Mouse (Mus musculus) ovary, postnatal 10 days (tissue): Measurements from ENCODE around the gene Rpl5.
"Not testable (repeated sequence)": the region's sequence is repeated elsewhere in the genome, so short reads cannot be mapped to it uniquely, and the experiment has no call there.

Experiments
- DNase-seq: peaks from one replicate; pipeline ENCODE4 v3.0.0; 2022; ENCODE audit warnings: low spot score

Gene Rpl5

DNA sequence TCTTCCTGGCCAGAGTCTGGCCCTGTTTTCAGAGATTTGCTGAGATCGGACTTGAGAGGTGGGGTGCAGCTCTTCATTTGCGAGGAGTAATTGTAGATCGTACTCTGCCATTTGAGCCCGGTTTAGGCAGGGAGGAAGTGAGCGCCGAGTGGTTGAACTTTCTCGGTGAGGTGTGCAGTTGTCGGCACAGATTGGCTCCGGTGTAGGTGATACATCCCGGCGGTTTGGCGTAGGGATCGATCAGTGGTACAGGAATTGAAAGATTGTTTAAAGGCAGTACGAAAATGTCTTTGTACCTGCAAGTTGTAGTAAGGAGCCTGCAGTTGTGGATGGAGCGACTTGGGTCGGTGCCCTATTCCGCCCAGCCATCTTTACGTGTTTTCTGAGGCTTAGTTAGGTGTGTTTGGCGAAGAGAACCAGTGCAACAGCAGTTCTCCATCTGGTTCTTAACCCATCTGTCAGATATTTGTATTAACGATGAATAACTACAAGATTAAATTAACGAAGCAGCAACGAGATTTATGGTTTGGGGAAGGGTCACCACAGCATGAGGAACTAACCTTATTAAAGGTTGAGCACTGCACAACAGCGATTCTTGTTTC, 813 bp downstream of the Rpl5 start:
- DNase-seq = no peak

DNA sequence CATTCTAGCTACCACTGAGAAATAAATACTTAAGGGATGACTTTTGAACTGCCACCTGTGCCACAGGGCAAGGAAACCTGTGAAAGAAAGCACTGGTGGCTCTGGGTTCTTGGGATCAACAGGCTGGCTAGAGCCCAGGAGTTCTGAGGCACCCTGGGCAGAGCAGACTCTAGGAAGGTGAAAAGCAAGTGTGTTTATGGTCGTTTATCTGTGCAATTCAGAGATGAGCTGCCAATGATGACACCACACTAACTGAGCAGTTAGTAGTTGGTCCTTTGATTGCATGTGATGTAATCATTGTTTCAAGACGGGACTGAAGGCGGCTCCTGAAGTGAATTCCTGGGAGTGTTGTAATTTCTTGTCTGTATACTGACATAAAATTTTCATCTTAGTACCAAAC, 4.0 kb downstream of the Rpl5 start:
- no peak for DNase-seq

DNA sequence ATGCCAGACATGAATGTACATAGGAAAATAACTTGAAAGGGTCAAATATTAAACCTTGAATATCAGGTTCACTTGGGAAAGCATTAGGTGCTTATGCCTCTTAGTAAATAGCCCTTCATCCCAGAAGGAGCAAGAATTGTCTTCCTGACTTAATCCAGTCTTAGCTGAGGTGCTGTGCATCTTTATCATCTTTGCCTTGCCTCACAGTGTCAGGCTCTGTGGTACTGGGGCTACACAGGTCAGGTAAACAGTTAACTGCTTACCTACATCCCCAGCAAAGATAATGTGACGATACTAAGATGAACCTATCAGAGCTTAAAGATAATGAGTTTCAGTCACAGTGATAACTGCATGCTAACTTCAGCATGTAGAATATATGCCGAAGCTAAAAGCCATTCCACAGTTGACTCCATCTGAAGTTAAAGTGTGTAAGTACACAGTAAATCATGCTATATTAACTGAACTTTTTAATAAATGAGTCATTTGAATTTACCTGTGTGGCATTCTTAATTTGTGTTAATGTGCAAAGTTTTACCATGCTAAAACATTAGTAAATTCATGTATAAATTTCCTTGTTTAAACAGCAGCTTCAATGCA, 8.3 kb downstream of the Rpl5 start:
- DNase-seq = no peak

DNA sequence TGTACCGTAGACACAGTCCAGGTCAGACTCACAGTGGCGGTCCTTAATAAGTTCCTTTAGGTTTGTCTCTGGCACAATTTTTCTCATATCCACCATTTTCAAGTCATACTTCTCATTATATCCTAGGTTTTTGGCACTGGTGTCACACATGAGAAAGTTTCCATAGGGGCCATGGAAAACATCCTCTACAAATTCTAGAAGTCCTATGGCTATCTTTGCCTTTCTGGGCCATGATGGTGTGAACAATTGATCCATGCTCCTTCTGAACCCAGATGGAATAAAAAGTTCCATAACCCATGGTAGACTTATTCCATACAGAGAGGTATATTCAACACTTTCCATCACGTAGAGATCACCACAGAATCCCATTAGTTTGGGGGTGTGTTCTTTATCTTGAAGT, 9.4 kb downstream of the Rpl5 start:
- DNase-seq = no peak

DNA sequence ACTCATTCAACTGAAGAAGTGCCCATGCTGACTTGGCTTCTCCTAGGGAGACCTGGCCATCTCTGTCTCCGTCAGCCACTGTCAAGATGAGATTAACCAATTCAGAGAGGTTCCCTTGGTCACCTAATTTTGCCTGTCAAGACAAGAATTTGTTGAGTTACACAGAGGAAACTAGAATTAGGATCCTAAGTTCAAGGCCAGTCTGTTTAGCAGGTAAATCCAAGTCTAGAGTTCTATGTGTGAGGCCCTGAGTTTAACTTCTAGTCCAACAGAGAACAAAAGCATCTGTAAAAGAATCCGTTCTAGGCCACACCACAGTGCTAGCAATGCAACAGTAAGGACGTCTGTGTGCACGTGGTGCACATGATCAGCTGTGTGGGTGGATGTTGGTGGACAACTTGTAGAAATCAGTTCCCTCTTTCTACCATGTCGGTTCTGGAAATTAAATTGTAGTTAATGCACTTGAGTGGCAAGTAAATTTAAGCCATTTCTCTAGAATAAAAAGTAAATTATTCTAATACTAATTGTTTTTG, 9.8 kb downstream of the Rpl5 start:
- DNase-seq = no peak

DNA sequence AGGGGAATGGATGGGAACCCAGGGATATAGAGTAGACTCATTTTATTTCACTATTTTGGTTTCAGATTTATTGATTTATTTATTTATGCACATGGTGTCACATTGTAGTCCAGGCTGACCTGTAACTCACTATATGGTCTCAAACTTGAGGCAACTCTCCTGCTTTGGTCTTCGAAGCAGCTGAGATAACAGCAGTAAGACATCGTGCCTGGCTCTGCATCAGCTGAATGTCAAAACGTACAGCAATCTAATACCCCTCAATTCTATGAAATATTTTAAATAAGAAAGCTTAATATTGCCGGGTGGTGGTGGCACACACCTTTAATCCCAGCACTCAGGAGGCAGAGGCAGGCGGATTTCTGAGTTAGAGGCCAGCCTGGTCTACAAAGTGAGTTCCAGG, 10.7 kb downstream of the Rpl5 start:
- DNase-seq = no peak

DNA sequence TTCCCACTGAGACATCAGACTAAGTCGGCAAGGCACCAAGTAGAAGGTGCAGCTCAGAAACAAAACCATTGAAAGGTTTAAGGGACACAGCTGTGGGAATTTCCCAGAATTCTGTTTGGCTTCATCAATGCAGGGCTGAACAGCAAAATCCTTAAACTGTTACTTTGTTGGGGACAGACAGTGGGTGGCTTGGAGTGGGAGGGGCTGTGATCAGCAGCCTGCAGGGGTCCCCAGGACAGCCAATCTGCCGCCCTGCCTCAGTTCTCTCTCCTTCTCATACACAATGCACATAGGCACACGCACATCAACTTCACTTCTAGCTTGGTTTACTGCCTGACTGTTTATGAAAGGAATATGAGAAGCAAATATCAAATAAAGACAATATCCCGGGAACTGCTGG, 15.0 kb downstream of the Rpl5 start:
- no peak for DNase-seq

DNA sequence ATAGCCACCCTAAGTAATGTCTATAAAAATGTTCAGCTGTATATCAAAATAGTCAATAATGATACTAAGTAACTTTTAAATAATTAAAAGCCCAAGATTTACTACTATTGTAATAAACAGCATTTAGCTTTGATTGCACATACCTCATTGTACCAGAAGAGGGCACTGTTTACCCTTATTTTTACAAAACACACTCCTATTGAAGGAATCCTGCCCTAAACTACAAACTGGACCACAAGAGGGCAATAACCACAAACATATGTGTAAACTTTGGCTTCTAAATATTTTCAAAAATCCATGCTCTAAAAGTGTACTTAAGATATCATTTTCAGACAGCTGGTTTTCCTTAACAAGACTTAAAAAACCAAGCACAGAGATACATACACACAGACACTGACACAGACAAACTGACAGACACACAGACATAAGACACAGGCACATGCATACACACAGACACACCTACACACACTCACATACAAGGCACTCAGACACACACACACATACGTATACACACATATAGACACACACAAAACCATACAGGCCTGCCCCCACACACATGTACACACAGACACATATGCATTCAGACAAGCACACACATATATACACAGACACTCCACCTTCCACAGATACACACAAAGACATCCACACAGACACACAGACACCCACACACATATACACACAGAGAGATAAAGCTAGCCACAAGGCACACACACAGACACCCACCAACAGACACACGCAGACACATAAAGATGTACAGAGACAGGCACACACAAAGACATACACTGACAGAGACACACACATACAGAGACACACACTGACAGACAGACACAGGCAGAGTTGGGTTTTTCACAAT, 21.3 kb downstream of the Rpl5 start:
- DNase-seq = no peak

DNA sequence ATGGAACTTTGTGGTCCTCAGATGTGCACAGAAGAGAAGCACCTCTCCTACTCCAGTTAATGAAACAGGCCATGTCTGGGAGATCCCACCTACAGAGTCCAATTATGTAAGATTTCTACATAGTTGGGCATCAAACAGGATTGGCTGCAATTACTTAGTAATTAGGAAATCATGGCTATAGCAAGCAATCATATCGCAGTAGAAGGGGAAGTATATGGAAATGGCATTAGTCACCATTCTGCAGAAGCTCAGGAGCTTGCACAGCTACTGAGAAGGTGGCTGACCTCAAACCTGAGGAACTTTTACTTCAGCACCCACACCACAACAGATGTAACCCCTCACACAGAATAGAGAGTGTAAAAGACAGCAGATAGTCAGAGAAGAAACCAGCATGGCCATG, 22.5 kb downstream of the Rpl5 start:
- DNase-seq = no peak

DNA sequence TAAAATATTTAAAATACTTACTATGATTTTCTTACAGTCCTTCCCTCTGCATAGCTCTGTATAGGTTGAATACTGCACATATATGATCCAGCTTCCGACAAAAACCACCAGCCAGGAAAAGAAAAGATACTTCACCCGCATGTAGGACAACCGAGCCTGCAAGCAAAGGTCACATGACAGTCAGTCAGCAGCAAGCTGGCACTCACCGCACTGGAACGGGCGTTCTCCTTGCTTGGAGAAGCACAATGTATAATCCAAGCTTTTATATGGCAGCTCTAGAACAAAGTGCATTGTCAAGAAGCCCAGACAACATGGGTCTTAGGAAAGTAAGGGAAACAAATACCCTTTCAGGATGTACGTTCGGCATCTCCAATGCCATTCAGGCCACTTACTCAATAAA, 24.3 kb downstream of the Rpl5 start:
- no peak for DNase-seq

DNA sequence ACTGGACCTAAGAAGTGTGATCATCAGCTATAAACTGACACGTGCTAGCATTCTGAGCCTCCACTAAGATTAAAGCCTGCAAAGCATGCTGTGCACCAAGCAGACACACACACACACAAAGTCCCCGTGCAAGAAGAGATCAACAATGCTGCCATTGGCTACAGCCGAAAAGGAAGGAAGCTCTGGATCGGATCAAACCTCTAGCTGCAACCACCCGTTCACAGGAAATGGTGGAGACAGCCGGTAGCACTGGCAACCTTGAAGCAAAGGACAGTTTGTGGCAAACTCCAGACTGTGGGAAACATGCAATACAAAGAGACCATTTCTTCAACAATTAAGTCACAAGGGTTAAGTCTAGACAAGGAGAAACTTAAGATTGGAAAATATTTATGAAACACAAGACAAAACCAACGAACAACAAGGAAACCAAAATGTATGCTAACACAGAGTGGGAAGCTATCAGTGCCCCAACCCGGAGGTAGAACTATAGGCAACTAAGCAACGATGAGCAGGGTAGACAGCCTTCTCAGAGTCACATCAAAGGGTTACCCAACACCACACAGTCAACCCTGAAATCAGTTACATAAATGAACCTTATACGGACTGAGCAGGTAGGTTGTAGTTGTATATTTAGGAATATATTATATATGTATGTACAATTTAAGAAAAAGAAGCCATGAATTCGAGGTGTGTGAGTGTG, 26.4 kb downstream of the Rpl5 start:
- no peak for DNase-seq

DNA sequence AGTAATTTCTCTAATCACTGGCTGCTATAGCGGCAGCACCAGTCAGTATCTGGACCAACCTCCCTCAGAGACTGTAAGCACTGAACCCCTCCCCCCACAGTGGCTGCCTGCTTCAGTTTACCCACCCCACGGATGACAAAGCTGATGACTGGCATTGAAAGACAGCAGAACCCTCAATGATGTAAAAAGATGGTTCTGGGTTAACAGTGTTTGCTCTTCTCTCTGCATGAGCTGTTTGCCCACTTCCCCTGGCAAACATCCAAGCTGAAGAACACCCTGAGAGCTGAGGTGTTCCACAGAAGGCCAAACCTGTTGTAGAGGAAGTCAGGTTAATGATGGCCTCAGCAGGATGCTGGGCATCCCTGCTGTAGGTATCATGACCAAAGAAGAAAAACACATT, 32.3 kb downstream of the Rpl5 start:
- no peak for DNase-seq

DNA sequence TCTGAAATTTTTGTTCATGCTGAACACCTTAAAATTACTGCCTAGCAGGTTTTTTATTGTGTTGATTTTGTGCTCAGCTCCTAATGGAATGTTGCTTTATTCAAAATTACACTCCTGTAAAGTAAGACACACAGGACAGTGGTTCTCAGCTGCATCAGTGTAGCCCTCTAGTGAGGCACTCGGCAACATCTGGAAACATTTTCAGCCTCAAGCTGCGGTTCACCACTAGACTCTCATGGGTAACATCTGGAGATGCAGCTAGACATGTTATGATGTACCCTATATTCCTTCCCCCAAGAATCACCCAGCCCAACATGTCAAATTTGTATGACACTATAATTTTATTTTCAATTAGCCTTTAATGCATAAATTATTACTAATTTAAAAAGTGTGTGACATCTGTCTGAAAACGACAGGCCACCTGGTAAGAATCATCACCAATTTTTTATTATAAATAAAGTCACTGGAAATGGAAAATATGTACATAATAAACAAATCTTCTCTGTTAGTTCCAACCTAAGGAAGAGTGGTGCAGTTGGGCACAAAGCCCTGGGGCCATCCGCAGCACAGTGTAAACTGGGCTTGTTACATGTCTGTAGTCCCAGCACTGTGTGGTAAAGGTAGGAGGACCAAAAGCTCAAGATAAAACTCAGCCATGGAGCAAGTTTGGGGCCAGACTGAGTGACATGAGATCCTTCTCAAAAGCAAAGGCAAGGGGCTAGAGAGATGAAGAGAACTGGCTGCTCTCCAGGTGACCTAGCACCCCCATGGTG, 33.1 kb downstream of the Rpl5 start:
- no peak for DNase-seq

DNA sequence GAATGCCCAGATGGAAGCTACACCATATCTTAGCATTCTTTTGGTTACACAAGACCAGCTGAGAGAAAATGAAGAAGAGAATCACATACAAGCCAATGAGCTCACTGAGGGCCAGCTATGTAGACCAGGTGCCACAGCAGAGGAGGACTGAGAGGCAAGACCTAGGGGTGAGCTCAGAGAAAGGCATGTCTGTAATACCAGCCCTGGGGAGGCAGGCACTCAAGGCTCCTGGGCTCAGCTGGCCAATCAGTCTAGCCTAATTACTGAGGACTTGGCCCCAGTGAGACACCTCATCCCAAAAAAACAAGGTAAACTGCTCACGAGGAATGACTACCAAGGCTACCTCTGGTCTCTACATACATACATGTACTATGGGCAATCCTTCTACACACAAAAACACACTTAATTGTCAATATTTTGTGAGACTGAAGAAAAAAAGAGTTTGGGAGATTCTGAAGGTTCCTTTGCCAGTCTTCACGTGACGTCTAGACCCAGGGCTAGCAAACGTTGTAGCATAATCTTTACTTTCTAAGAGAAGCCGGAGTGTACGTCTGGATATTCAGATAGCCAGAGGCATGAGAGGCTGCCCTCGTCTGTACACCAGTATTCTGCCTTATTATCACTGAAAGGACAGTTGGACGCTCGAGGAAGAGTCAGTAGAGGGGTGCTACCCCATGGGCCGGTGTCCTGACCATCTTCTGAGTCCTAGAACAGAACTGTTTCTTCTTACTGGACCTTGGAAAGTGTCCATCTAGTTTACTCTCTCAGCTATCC, 34.7 kb downstream of the Rpl5 start:
- DNase-seq = no peak

DNA sequence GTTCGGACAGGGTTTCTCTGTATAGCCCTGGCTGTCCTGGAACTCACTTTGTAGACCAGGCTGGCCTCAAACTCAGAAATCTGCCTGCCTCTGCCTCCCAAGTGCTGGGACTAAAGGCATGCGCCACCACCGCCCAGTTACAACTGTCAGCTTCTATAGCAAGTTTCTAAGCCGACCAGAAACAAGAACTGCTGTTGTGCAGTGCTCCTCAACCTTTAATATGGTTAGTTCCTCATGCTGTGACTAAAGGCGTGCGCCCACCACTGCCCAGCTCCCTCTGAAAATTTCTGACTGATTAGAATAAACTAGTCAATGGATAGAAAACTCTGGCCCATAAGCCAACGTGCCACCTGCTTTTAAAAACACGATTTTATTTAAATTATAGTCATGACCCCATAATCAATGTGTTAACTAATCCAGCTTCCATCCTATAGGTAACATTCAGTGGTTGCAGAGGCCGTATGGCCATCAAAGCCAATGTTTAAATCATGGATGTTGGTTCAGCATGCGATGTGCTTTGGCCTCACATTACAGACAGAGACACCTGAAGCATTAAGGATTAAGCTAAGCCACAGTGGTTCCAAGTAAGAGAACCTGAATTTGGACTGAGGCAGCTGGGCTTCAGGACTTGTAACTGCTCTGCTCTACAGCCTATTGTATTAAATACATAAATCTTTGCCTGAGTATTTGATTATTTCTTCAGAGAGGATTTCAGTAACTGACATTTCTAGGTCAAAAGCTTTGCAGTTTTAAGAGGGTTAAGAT, 36.5 kb downstream of the Rpl5 start:
- no peak for DNase-seq

DNA sequence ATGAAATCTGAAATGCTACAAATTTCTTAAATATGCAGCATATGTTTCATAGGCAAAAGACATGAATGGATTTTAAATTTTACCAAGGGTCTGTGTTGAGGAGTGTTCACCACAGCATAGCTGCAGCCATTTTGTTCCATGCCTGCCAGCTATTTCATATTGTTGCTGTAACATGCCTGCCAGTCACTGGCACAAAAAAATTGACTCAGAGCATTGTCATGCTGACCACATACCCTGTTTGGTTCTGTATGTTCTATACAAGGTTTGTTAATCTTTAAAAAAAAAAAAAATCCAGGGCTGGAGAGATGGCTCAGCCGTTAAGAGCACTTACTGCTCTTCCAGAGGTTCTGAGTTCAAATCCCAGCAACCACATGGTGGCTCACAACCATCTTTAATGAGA, 38.2 kb downstream of the Rpl5 start:
- not testable (repeated sequence) for DNase-seq

DNA sequence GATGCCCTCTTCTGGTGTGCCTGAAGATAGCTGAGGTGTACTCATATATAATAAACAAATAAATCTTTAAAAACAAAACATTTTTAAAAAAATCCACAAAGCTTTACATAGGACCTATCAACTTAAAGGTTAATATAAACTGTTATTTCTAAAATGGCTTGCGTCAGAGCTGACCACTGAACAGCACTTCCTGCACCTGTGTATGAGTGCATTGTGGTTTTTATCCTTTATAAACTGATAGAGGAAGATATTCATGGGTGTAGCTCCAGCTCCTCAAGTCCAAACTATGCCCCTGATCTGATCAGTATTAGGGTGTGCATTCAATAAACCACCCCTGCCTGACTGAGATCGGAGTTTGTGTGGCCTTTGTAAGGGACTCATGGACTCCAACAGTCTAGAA, 38.6 kb downstream of the Rpl5 start:
- no peak for DNase-seq

DNA sequence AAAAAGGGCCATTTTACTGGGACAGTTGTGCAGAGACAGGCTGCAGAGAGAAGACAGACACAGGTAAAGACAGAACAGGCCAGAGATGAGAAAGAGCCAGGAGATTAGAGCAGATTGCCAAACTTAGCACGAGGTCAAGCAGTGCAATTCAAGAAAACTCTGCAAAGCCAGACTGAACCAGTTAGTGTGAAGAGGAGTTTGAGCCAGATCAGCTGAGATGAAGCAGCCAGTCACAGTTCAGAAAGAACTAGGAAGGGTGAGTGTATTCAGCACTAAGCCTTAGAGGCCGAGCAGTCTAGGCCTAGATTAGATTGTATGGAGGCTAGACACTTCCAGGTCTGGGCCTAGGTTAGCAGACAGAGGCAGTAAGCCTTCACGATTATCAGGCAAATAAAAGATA, 39.4 kb downstream of the Rpl5 start:
- no peak for DNase-seq

DNA sequence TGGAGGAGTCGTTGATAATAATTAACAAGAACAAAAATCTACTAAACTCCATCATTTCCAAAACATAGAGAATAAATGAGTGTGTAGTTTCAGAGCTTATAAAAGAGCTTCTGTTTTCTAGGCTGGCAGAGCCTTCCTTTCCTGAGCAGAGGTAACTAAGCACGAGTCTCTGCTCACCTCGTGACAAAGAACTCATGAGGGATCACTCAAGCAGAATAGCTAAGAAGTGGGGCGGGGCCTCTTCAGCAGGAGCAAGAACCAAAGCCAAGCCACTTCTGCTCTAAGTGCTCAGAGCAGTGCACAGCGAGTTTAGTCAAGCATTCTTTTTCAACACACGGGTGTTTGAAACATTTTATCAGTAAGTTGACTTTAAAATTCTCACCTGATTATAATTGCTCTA, 40.9 kb downstream of the Rpl5 start:
- DNase-seq = no peak

DNA sequence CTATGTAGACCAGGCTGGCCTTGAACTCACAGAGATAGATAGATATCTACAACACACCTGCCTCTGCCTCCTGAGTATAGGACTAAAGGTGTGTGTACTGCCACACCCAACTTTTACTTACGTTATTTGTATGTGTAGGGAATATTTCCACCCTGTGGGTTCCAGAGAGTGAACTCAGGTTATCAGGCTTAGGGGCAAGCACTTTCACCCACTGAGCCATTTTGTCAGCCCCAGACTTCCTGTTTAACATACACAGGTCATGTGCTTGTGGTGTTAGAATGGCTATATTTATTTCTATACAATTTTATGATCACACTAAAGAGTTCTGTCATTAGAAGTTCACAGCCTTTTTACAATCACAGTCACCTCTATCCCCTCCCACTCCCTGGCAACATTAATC, 42.6 kb downstream of the Rpl5 start:
- DNase-seq = no peak
